Mouse (Mus musculus) splenic B cell, adult 2 months (primary cell): ENCODE measurements around the gene Gdf15.

ENCODE experiments used
- DNase-seq: peaks from one replicate; pipeline ENCODE4 v3.0.0-alpha.2; 2011; ENCODE audit warnings: low read depth, low spot score
- H3K27me3 ChIP-seq: 2 replicates; pipeline ENCODE4 v1.6.1; 2012; ENCODE audit warnings: mild to moderate bottlenecking, low read length, moderate library complexity, mixed read lengths; ENCODE audit not compliant: control insufficient read depth, poor library complexity, insufficient read depth, severe bottlenecking
- H3K36me3 ChIP-seq: 2 replicates; pipeline ENCODE4 v1.6.1; 2012; ENCODE audit warnings: mild to moderate bottlenecking, low read length, moderate library complexity, mixed read lengths; ENCODE audit not compliant: control insufficient read depth, poor library complexity, insufficient read depth, severe bottlenecking

Gene Gdf15

GRCm38 (mm10) chr8:70664631-70665030, 32.4 kb upstream of the Gdf15 start:
- Histone ChIP-seq H3K27me3 (no peaks in the 10 kb centered on the region), H3K36me3 (no peaks in the 10 kb centered on the region)
- no peak for DNase-seq

DNA sequence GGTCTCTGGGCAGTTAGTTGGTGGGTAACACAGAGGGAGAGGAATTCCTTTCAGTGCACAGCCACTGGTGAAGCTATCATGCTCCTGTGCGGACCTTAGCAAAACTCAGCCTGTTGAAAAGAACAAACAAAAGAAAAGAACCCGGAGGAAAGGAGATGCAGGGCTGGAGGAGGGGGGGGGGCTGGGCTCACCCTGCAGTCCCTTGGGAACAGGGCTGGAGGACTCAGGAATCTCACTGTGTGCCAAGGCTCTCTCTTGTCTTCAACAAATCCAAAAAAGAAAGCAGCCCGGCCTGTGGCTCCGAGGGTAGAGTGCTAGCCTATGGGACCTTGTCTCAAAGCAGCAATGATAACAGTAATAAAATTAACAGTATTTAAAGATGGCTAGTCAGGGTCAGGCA, 31.4 kb upstream of the Gdf15 start:
- Histone ChIP-seq H3K27me3 (no peaks in the 10 kb centered on the region), H3K36me3 (no peaks in the 10 kb centered on the region)
- DNase-seq = no peak

DNA sequence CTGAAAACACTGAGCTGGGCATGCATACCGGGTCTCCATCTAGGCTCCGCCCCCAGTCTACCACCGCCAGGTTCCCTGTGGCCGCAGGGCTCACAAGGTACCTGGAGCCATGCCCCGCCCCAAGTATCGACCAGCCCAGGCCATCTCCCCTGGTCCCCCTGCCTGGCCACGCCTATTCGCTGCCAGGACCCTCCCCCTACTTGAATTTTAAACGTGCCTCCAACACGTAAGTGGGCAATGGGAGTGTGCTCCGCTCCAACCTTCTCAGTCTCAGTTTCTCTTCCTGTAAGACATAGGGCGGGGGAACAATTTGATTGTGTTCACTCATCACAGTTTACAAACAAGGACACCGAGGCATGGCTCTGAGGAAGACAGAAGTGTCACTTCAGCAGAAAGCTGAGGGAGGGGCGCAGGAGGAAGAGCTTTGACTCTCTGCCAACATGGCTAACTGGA, 28.0 kb upstream of the Gdf15 start, which contains the start of gene Pgpep1:
TSS of gene Pgpep1 (minus strand) at position 116 of the 453 bp plus-strand sequence.
- Histone ChIP-seq H3K27me3 (no peaks in the 10 kb centered on the region), H3K36me3 (no peaks in the 10 kb centered on the region)
- peak; percentile 49 for DNase-seq

DNA sequence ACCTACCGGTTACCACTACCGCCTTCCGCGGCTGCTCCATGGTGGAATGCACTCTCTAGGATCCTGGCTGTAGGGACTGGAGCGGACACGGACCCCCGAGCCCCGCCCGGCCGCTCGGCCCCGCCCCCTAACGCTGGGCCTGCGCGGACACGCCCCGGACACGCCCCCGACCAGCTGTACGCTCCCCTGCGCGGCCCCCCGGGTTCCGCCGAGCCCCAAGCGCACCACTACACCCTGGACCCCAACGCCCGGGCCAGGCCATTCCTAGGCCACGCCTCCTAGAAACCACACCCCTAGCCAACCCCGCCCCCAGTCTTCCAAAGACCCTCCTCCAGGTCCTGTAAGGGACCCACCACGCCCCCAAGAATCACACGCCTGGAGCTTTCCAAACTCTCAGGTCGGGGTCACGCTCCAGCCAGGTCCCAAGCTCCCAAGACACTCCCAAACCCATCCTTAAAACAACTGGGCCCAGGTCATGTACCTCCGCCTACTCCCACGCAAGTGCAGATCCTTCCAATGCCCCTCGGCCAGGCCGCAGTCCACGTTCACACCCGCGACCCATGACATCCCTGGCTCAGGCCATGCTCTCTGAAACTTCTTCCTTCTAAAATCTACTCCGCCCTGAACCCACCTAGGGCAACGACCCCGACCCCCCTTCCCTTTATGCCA, 27.5 kb upstream of the Gdf15 start:
- H3K27me3 ChIP-seq = no peaks in the 10 kb centered on the region

DNA sequence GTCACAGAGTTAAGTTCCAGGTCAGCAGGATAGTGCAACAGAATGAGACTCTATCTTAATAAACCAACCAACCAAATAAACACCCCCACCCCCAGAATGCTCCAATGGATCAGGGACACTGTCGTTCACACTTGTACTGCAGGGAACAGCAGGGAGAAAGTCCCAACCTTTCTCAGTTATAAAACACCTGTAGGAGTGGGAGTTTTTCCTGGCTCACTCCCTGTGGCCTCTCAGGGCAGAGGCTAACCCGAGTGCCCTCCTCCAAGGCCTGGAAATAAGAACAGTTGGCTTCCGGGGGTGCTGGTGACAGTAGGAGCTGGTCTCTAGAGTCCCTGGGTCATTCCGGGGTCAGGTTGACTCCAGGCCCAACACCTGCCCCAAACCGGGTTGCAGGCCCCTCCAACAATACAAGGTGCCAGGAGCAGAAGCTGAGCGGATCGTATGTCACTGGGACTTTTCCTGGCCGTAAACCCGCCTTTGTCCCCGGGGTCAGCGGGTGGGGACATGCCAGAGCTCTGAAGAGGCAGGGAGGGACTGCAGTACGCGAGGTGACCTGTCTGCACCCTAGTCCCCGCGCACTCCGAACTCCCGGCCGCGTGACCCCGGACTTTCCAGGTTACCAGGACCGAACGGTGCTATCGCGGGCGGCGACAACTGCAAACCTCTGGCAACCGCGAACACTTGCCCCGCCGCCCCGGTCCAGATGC, 26.8 kb upstream of the Gdf15 start:
- no peak for DNase-seq
- Histone ChIP-seq H3K27me3 (no peaks in the 10 kb centered on the region), H3K36me3 (no peaks in the 10 kb centered on the region)

More for the DNA sequence above, 27.5 kb upstream of the Gdf15 start:
- no peaks in the 10 kb centered on the region for H3K36me3 ChIP-seq
- peak; percentile 79 for DNase-seq

DNA sequence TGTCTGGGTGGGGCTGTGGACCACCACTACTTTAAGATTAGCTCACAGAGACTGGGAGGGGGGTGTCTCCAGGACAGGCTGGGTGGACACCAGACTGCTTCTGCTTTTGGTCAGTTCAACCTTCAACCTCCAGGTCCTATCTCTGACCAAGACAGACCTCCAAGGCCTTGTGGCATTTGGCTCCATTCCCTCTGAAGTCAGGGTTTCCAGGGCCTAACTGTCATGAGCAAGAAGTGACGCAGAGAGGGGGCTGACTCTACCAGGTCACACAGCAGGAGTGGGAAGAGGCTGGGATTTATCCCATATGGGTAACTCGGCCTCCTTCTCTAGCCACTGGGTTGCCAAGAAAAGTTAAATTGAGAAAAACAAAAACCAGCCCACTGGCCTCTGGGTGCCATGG, 25.5 kb upstream of the Gdf15 start:
- H3K36me3 ChIP-seq = no peaks in the 10 kb centered on the region
- H3K27me3 ChIP-seq = no peaks in the 10 kb centered on the region
- DNase-seq = no peak

DNA sequence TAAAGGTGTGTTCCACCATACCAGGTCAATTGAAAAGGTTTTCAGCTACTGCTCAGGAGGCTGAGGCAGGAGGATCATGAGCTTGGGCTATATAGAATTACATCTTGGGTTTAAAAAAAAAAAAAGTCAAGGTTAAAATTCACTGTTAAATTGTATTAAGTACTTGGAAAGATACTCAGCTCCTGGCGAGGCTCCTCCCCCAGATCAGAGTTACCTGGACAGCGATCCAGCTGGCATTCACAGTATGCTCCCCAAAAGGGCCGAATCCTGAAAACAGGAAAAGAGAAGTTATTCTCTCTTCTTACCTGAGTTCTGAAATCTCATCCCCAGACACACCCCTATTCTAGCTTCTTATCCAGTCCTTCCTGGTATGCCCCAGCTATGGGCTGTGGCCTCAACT, 25.0 kb upstream of the Gdf15 start:
- Histone ChIP-seq H3K27me3 (no peaks in the 10 kb centered on the region), H3K36me3 (no peaks in the 10 kb centered on the region)
- DNase-seq = no peak

DNA sequence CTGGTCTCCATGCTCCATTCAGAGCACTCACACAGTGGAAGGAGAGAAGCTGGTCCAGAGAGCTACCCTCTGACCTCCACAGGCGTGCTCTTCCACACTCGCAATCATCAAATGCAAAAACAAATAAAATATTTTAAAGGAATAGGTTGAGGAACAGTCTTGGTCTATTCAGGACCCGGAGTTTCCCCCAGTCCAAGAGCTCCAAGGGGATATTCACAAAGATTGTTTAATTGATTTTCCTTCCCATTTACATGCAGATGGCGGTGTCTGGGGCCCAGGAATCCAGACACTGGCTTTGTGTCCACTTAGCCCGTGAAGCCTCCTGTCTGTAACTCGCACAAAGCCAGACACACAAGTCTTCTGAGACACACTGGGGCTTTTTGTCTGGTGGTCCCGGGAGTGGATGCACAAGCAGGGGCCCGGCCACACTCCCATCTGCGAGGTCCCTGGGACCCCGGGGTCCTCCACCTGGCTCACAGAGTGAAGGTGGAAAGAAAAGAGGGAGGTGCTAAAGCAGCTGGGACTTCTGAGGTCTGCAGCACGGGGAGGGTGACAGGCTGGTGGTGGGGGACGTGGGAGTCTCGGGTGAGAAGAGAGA, 24.0 kb upstream of the Gdf15 start:
- DNase-seq = no peak
- H3K36me3 ChIP-seq = no peaks in the 10 kb centered on the region
- H3K27me3 ChIP-seq = no peaks in the 10 kb centered on the region

DNA sequence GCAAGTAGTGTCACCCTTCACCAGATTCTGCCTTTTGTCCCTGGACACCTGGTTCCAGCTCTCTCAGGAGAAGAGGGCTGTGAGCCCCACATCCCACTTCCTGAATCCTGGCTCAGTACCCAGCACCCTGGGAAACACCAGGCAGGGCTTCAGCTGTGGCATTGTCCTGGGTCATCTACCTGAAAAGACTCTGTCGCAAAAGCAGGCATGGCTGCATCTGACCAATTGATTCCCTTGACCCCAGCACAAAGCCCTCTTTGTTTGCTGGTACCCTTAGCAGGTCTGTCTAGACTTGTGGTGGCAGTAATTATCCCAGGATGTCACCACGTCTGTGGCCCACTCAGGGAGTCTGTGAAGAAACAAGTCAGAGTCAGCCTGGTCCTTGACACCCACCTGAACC, 23.2 kb upstream of the Gdf15 start:
- no peak for DNase-seq
- no peaks in the 10 kb centered on the region for H3K36me3 ChIP-seq
- H3K27me3 ChIP-seq = no peaks in the 10 kb centered on the region

- peak; percentile 82 for DNase-seq
- Histone ChIP-seq H3K27me3 (no peaks in the 10 kb centered on the region), H3K36me3 (no peaks in the 10 kb centered on the region; the same call in 1 of the 2 replicates)
Measured at GRCm38 (mm10) chr8:70654121-70654520, 21.9 kb upstream of the Gdf15 start.

DNA sequence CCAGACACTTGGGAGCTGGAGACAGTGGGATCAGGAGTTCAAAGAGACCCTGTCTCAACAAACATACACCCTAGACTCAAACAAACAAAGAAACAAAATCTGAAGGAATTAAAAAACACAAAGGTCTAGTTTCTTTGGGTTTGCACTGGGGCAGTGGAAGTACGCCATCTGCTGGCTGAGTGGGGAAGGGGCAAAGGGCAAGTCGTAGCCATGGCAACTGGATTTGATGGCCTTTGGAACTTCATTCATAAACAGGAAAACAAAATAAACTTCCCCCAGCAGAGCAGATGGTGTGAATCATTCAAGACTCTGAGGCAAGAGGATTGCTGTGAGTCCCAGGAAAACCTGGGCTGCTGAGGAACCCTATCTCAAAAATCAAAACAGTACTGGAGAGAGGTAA, 21.0 kb upstream of the Gdf15 start:
- H3K27me3 ChIP-seq = no peaks in the 10 kb centered on the region
- H3K36me3 ChIP-seq = no peaks in the 10 kb centered on the region; the same call in 1 of the 2 replicates
- peak; percentile 87 for DNase-seq

DNA sequence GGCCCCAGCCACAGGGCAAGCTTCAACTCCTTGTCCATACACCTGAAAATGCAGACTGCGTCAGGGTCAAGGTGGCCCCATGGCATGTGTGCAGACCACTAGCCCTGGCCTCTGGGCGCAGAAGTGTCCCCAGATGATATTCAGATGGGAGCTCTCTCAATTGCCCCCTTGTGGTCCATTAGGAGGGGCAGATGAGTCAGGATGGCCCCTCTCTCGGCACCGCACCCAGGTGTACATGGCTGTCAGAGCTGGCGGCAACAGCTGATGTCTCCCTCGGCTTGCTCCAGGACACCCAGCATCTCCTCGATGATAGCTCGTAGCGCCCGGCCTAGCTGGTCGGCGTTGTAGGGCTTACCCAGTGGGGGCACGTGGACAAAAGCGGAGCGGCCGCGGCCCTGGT, 18.1 kb upstream of the Gdf15 start:
- no peak for DNase-seq
- Histone ChIP-seq H3K36me3 (no peaks in the 10 kb centered on the region; the same call in 1 of the 2 replicates), H3K27me3 (no peaks in the 10 kb centered on the region)

- H3K27me3 ChIP-seq = no peaks in the 10 kb centered on the region
- DNase-seq = no peak
- no peaks in the 10 kb centered on the region; the same call in 1 of the 2 replicates for H3K36me3 ChIP-seq
Measured at GRCm38 (mm10) chr8:70649324-70649723, 17.1 kb upstream of the Gdf15 start.

- DNase-seq = no peak
- no peaks in the 10 kb centered on the region; the same call in 1 of the 2 replicates for H3K36me3 ChIP-seq
Measured at GRCm38 (mm10) chr8:70648921-70649320, 16.7 kb upstream of the Gdf15 start.

GRCm38 (mm10) chr8:70648164-70648442, 15.8 kb upstream of the Gdf15 start:
- Histone ChIP-seq H3K36me3 (no peaks in the 10 kb centered on the region; the same call in 1 of the 2 replicates), H3K27me3 (no peaks in the 10 kb centered on the region)
- DNase-seq = no peak

More at GRCm38 (mm10) chr8:70648921-70649320, 16.7 kb upstream of the Gdf15 start:
- H3K27me3 ChIP-seq = no peaks in the 10 kb centered on the region
